Mouse (Mus musculus) kidney, postnatal 14 days (tissue): ENCODE measurements around the gene Psmd8.
"Not testable (repeated sequence)": the region's sequence is repeated elsewhere in the genome, so short reads cannot be mapped to it uniquely, and the experiment has no call there.

Experiments
- DNase-seq: peaks from one replicate; pipeline ENCODE4 v3.0.0; 2022; ENCODE audit warnings: mixed read lengths

Psmd8 gene

DNA sequence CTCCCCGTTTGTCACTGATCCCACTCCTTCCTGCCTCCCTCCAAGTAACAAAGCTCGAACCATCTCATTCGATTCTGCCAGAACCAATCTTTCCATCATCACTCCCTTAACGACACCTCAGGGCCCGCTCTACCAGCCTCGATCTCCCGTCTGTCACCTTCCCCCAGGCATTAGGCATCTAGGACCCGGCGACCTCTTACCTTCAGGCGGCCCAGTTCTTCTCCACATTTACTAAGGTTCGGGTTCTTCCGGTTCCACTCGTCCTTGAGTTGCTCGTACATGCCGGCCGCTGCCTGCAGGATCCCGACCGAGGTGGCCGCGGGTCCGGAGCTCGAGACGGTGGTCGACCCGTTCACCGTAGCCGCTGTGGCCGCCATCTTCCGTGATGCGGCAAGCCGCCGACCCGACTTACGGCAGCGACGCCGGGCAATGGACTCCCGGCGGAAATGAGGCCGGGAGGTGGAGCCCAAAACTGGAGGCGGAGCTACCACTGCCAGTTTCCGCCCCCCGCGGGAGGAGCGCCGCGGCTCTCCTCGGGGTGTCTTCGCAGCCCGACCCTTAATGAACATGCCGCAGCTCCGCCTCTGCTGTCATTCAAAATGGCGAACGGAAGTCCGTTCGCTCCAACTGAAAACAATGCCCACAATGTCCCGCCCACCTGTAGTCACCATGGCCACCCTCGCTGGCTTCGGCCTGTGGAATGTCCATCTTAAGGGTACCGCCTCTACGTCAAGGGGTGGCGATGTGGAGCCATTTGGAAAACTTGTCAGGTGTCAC is at the start of gene Psmd8:
TSS of gene Psmd8 (minus strand) at position 625 of the 777 bp plus-strand sequence.
- DNase-seq: peak; percentile 98

DNA sequence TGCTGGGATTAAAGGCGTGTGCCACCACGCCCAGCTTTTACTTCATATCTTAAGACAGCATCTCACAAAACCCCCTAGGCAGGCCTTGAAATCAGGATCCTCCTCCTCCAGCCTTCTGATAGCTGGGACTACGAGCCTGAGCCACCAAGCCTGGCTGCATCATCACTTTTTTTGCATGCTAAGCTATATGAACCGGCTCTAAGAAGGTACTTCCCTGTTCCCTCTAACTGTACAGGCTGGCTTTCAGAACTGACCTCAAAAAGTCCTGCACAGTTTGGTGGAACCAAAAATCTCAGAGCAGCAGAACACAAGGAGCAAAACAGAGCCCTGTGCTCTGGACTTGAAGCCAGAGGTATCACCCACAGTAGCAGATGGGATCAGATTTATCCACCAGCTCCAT is 47.7 kb upstream of the Psmd8 start:
- no peak for DNase-seq

DNA sequence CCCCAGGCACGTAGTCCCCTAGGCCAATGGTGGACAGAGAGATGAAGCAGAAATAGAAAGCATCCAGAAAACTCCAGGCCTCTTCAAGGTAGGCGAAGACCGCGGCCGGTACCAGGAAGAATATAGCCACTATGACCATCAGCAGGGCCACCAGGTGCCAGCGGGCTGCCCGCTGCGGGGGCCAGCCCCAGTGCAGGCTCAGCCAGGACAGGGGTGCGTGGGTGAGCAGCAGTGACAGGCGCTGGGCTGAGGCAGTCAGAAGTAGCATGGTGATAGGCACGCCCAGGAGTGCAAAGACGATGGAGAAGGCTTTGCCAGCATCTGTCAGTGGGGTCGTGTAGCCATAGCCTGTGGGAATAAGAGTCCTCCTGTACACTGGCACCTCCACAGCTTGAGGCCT is 45.0 kb upstream of the Psmd8 start:
- DNase-seq: no peak

DNA sequence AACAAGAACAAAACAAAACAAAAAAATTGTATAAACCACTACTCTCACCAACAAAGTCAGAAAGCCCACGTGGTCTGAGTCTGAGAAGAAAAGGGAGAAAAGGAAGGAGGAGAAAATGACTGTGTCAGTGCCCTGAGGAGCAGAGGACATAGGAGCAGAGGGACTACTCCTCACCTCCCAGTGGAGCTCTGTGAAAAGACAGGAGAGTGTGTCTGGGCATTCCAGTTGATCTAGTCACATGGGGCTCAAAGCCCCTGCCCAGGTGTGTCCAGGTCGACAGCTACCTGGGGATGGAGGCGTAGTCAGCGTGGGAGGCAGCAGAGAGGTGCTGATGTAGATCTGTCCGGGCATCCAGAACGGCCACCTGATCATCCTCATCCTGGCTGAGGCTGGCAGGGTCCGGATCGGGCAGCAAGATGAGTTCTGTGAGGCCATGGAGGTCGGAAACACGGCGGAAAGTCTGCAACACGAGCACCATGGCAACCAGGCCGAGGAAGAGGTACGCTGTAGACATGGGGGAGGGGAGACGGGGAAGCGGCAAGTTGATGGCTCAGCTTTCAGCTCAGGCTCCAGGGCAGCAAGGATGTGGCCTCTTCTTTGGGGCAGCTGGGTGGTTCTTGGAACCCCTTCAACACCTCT is 44.4 kb upstream of the Psmd8 start:
- DNase-seq: no peak

DNA sequence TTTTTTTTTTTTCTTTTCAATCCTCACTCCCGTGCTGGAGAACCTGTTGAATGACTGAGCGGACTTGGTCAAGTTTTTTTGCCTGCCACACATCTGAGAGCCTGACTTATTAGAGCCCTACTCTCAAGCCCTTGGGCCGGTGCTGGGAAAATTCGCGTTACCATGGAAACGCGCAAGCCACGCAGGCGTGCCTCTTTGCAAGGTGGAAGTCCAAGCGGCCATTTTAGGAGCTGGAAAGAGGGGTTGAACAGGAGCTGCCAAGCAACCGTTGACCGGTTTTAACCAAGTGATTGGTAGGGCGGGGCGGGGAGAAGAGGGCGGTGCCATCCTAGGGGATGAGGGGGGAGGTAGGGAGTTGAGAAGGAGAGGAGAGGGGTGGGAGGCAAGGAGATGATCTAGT is 34.3 kb upstream of the Psmd8 start:
- DNase-seq: no peak

DNA sequence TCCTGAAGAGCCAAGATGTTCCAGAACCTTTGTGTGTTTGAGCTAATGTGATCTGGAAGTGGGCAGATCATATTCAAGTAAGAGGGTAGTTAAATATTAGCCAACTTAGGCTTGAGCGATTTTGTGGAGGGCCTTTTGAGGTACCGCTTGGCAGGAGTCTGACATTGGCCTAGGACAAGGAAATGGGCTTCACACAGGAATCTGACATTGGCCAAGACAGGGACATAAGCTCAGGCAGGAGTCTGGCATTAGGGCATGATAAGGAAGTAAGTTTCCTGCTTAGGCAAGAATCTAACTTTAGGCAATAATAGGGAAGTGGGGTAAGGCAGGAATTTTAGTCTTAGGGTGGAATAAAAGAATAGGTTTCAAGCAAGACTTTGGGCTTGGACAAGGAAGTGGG is 33.7 kb upstream of the Psmd8 start:
- DNase-seq: no peak

DNA sequence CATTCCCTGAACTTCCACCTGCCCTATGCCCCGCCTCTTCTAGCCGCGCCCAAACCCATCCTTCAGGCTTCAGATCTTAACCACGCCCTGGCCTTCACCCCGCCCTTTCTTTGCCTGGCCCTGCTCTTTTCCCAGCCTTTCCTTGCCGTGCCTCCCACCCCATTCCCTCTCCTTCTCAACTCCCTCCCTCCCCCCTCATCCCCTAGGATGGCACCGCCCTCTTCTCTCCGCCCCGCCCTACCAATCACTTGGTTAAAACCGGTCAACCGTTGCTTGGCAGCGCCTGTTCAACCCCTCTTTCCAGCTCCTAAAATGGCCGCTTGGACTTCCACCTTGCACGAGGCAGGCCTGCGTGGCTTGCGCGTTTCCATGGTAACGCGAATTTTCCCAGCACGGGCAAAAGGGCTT is 33.2 kb upstream of the Psmd8 start, which contains the start of gene Catsperg1:
TSS of gene Catsperg1 (minus strand) at position 361 of the 408 bp plus-strand sequence.
- DNase-seq: no peak

DNA sequence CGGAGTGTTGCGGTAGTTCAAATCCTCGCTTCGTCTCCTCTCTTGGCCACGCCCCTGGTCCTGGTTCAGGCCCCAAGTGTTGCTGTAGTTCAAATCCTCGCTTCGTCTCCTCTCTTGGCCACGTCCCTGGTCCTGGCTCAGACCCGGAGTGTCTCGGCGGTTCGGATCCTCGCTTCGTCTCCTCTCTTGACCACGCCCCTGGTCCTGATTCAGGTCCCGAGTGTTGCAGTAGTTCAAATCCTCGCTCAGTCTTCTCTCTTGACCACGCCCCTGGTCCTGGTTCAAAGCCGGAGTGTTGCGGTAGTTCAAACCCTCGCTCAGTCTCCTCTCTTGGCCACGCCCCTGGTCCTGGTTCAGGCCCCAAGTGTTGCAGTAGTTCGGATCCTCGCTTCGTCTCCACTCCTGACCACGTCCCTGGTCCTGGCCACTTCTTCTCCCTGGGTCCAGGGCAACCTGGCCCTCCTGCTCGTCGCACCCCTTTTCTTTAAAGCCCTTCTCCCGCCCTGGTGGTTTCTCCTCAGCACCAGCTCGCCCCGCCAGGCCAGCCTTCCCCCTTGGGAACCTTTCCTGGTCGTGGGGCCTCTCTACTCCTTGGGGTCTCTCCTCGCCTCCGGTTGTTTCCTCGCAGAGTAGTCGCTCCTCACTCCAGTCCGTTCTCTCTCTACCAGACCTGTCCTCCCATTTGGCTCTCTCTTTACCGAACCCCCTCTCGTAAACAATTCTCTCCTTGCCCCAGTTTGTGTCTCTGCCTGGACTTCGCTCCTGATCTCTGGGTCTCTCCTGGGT is 32.5 kb upstream of the Psmd8 start:
- not testable (repeated sequence) for DNase-seq

DNA sequence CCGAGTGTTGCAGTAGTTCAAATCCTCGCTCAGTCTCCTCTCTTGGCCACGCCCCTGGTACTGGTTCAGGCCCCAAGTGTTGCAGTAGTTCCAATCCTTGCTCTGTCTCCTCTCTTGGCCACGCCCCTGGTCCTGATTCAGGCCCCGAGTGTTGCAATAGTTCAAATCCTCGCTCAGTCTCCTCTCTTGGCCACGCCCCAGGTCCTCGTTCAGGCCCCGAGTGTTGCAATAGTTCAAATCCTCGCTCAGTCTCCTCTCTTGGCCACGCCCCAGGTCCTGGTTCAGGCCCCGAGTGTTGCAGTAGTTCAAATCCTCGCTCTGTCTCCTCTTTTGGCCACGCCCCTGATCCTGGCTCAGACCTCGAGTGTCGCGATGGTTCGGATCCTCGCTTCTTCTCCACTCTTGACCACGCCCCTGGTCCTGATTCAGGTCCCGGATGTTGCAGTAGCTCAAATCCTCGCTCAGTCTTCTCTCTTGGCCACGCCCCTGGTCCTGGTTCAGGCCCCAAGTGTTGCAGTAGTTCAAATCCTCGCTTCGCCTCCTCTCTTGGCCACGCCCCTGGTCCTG is 31.8 kb upstream of the Psmd8 start:
- DNase-seq: no peak

DNA sequence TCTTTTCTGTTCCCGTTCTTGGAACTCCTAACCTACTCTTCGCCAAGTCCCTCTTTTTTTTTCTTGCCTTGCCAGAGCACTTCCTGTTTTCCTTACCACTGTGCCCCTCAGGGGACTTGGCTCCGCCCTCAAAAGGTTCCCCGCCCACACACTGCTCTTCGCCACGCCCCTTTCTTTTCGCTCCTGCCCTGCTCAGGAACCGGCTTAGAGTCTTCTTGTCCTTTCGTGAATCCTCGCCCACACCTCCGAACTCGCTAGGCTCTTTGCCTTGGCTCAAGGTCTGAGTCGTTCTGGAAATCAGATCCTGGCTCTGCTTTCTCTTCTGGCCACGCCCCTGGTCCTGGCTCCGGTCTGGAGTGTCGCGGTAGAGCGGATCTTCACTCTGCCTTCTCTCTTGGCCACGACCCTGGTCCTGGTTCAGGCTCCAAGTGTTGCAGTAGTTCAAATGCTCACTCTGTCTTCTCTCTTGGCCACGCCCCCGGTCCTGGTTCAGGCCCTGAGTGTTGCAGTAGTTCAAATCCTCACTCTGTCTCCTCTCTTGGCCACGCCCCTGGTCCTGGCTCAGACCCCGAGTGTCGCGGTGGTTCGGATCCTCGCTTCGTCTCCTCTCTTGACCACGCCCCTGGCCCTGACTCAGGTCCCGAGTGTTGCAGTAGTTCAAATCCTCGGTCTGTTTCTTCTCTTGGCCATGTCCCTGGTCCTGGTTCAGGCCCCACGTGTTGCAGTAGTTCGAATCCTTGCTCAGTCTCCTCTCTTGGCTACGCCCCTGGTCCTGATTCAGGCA is 31.1 kb upstream of the Psmd8 start:
- peak; percentile 89 for DNase-seq

DNA sequence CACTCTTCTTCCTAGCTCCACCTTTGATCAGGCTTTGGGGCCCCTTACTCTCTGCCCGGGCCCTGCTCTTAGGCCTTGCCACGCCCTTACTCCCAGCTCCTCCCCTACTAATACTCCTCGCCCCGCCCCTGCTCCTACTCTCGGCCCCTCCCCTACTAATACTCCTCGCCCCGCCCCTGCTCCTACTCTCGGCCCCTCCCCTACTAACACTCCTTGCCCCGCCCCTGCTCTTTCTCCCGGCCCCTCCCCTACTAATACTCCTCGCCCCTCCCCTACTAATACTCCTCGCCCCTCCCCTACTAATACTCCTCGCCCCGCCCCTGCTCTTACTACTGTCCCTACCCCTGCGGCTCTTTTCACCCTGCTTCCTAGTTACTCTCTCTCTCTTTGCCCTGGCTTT is 30.5 kb upstream of the Psmd8 start:
- not testable (repeated sequence) for DNase-seq

DNA sequence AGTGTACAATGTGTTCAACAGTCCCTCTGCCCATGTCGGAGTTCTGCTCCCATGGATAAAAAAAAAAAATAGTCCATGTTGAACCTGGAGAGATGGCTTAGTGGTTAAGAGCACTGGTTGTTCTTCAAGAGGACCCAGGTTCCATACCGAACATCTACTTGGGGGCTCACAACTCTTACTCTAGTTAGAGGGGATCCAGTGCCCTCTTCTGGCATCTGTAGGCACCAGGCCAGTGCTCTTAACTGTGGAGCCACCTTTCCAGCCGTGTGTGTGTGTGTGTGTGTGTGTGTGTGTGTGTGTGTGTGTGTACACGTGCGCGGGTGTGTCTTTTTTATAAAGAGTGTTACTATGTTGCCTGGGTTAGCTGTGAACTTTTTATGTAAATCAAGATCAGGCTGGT is 22.1 kb upstream of the Psmd8 start:
- DNase-seq: no peak

DNA sequence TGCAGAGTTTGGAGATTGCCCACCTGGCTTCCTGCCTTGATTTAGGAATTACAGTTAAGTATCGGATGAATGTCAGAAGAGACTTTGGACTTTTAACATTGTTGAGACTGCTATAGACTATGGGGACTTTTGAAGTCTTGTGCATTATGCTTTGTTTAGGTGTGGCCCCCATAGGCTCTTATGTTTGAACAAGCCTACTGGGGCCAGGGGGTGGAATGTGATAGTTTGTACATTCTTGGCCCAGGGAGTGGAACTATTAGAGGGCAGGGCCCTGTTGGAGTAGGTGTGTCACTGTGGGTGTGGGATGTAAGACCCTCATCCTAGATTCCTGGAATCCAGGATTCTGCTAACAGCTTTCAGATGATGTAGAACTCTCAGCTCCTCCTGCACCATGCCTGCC is 13.7 kb upstream of the Psmd8 start:
- DNase-seq: not testable (repeated sequence)

DNA sequence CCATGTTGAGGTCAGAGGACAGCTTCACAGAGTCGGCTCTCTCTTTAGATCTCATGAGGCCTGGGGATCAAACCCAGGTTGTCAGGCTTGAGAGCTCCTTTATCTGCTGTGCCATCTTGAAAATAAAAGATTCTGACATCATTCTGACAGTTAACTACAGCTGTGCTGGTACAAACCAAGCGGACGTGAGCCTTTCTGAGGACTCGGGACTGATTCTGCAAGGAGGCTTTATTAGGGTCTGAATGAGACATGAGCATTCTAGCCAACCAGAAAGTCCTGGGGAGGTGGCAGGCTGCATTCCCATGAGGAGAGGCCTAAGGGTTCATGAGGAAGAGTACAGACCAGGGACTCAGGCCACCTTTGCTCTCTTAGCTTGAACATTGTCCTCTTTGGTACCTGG is 822 bp upstream of the Psmd8 start:
- DNase-seq: not testable (repeated sequence)

DNA sequence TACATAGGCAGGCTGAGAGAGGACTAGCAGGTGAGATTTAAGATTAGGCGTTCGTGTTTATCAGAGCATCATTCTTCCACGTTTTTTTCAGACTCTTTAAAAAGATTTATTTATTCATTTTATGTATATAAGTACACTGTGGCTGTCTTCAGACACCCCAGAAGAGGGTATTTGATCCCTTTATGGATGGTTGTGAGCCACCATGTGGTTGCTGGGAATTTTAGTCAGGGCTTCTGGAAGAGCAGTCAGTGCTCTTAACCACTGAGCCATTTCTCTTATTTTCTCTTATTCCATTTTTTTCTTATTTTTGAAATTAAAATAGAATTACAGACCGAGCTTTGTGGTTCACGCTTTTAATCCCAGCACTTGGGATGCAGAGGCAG is 344 bp upstream of the Psmd8 start:
- no peak for DNase-seq

DNA sequence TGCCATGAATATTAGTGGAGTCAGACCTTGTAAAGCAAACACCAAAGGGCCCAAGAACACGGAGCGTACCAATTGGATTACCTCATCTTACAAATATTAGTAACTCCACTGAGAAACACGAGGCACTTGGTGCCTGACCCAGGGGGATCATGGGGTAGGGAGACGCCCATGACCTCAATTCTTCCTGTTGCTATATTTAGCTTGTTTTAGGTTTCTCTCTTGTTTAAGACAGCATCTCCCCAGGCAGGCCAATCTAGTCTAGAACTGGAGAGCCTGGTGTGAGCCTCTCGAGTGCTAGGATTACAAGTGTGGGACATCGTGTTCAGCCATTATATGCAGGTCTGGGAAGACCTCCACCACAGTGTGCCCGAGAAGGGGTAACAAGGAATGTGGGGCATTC is 1.2 kb downstream of the Psmd8 start:
- no peak for DNase-seq

DNA sequence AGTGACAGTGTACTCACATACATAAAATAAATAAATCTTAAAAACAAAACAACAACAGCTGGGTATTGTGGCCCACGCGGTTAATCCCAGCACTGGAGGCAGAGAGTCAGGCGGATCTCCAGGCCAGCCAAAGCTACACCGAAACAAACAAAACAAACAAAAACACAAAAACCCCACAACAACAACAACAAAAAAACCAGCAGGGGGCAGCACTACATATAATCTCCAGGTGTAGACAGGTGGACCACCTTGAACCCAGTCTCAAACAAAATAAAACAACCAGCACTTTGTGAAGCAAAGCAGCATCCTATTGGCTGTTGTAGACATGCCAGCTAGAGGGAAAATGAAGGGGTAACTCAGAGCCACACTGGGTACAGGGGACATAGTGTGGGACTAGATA is 2.4 kb downstream of the Psmd8 start:
- no peak for DNase-seq

DNA sequence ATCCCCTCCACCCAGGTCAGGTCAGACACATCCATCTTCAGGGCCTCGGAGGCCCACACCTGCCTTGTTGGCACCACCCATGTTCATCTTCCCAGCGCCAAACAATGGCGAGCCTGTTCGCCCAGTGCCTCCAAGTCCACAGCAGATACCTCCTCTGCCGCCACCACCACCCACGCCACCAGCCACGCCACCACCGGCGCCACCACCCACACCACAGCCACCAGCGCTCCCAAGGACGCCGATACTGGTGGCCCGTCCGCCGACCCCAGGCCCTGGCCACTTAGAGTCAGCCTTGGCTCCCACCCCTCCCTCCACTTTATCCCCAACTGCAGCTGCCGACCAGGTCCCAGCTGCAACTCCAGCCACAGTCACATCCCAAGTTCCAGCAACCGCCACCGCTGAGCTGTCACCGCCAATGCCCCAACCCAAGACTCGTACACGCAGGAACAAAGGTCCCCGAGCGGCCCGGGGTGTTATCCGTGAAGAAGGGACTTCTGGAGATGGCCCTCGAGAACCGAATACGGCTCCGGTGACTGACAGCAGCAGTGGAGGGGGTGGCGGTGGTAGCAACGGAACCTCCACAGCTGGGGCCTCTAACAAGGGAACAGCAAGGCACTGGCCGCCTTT is 8.0 kb downstream of the Psmd8 start:
- no peak for DNase-seq

DNA sequence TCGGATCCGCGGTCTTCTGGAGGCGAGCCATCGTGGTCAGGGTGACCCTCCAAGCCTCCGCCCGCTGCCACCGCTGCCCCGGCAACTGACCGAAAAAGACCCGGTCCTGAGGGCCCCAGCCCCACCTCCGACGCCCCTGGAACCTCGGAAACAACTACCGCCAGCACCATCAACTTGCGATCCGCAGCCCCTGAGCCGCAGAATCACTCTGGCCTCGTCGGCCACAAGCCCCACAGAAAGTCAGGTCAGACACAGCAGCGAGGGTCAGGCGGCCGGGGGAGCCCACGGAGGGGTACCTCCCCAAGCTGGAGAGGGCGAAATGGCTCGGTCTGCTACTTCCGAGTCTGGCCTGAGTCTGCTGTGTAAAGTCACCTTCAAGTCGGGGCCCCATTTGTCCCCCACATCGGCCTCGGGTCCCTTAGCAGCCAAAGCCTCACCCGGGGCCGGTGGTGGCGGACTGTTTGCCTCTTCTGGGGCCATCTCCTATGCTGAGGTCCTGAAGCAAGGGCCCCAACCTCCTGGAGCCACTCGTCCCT is 8.9 kb downstream of the Psmd8 start:
- no peak for DNase-seq

DNA sequence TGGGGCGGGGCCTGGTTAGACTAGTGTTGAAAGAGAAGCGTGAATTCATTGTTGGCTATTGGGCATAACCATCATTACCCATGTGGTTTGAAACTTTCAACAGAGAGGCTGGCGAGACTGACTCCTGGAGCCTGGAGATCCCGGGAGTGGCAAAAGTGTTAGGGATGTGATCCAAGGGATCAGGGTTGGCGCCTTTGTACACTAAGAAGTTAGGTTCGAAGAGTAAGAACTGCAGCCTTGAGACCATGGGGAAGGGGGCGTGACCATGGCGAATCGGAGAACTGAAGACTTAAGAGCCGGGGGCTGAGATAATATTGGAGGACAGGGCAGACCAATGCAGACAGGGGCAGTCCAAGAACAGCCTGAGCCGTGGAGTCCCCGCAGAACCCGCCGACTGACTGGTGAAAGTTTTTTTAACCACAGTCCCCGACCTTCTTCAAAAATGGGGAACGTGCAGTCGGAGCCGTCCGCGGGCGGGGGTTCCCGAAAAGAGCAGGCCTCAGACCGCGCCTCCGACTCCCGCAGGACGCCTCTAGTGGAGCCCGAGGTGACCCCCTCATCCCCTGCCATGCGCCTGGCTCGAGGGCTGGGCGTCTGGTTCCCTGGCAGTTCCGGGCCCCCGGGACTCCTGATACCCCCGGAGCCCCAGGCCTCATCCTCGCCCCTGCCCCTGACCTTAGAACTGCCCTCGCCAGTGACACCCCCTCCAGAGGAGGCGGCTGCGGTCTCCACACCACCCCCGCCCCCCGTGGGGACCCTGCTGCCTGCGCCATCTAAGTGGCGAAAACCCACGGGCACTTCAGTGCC is 9.5 kb downstream of the Psmd8 start:
- peak; percentile 24 for DNase-seq
